Mouse (Mus musculus): Measurements from ENCODE around the gene Usp24. TPM values are rescaled to one million over a fixed set of nuclear protein-coding genes. Genes with fewer than 3 reads are reported as not detected.

Gene Usp24
- total RNA-seq (2021): 10 to 100 TPM; 43.1 to 44.0 TPM
- long read RNA-seq, experiment 1, full-length matches to known transcripts: 10 of 23 reads
- long read RNA-seq, experiment 1, partial matches to known transcripts: 5 of 23 reads
- long read RNA-seq, experiment 1, other reads (novel, unspliced or antisense): 8 of 23 reads
- long read RNA-seq, experiment 2, full-length matches to known transcripts: 5 of 17 reads
- long read RNA-seq, experiment 2, partial matches to known transcripts: 3 of 17 reads
- long read RNA-seq, experiment 2, other reads (novel, unspliced or antisense): 9 of 17 reads

- Histone ChIP-seq H3K27ac (peak within 1 kb of the TSS; percentile 92), H3K4me3 (peak within 1 kb of the TSS; percentile 95)
- peak; percentile 75 to 76 for DNase-seq (ENCODE audit: extremely low spot score in 1 of 2, low spot score in 2 of 2)
- no peak for TF ChIP-seq CTCF (IDR thresholded peaks at IDR 0.05)
- intact Hi-C loops (cut with DNase I): loop anchor here (2.0 kb wide), 2 partner anchors 53 to 87 kb away; no protein-coding TSS in a partner anchor
Observed at GRCm38 (mm10) chr4:106315921-106316350, at the start of gene Usp24. TSS of gene Usp24 (plus strand) at chr4:106316213.

- no peak overlapping the region for H3K27ac ChIP-seq
- intact Hi-C loops (cut with DNase I): no loop called here
- TF ChIP-seq CTCF (IDR thresholded peaks at IDR 0.05): no peak
Observed at GRCm38 (mm10) chr4:106276937-106277336, 39.1 kb upstream of the Usp24 start.

GRCm38 (mm10) chr4:106279177-106279576 is 36.8 kb upstream of the Usp24 start:
- TF ChIP-seq CTCF (IDR thresholded peaks at IDR 0.05): no peak
- H3K27ac ChIP-seq: no peak overlapping the region
- intact Hi-C loops (cut with DNase I): no loop called here
- no peak for DNase-seq (ENCODE audit: extremely low spot score in 1 of 2, low spot score in 2 of 2)
- H3K4me3 ChIP-seq: no peak overlapping the region

More at GRCm38 (mm10) chr4:106276937-106277336, 39.1 kb upstream of the Usp24 start:
- H3K4me3 ChIP-seq: no peak overlapping the region
- DNase-seq (ENCODE audit: extremely low spot score in 1 of 2, low spot score in 2 of 2): no peak

GRCm38 (mm10) chr4:106281128-106281491 is 34.9 kb upstream of the Usp24 start:
- DNase-seq (ENCODE audit: extremely low spot score in 1 of 2, low spot score in 2 of 2): no peak
- H3K4me3 ChIP-seq: no peak overlapping the region
- intact Hi-C loops (cut with DNase I): no loop called here
- no peak overlapping the region for H3K27ac ChIP-seq
- no peak for TF ChIP-seq CTCF (IDR thresholded peaks at IDR 0.05)

GRCm38 (mm10) chr4:106281492-106282122 is 34.4 kb upstream of the Usp24 start:
- no peak overlapping the region for H3K27ac ChIP-seq
- no peak for TF ChIP-seq CTCF (IDR thresholded peaks at IDR 0.05)
- DNase-seq (ENCODE audit: extremely low spot score in 1 of 2, low spot score in 2 of 2): peak; percentile 26 to 54
- intact Hi-C loops (cut with DNase I): no loop called here
- no peak overlapping the region for H3K4me3 ChIP-seq

GRCm38 (mm10) chr4:106282123-106282510 is 33.9 kb upstream of the Usp24 start:
- intact Hi-C loops (cut with DNase I): no loop called here
- Histone ChIP-seq H3K27ac (no peak overlapping the region), H3K4me3 (no peak overlapping the region)
- DNase-seq (ENCODE audit: extremely low spot score in 1 of 2, low spot score in 2 of 2): no peak
- TF ChIP-seq CTCF (IDR thresholded peaks at IDR 0.05): no peak

- no peak for TF ChIP-seq CTCF (IDR thresholded peaks at IDR 0.05)
- intact Hi-C loops (cut with DNase I): no loop called here
- no peak for DNase-seq (ENCODE audit: extremely low spot score in 1 of 2, low spot score in 2 of 2)
- no peak overlapping the region for H3K27ac ChIP-seq
- H3K4me3 ChIP-seq: no peak overlapping the region
Observed at GRCm38 (mm10) chr4:106286958-106287743, 28.9 kb upstream of the Usp24 start.

GRCm38 (mm10) chr4:106290201-106290600 is 25.8 kb upstream of the Usp24 start:
- no peak for TF ChIP-seq CTCF (IDR thresholded peaks at IDR 0.05)
- Histone ChIP-seq H3K4me3 (no peak overlapping the region), H3K27ac (no peak overlapping the region)
- DNase-seq (ENCODE audit: extremely low spot score in 1 of 2, low spot score in 2 of 2): no peak
- intact Hi-C loops (cut with DNase I): no loop called here

GRCm38 (mm10) chr4:106292823-106293222 is 23.2 kb upstream of the Usp24 start:
- DNase-seq (ENCODE audit: extremely low spot score in 1 of 2, low spot score in 2 of 2): no peak
- Histone ChIP-seq H3K27ac (no peak overlapping the region), H3K4me3 (no peak overlapping the region)
- no peak for TF ChIP-seq CTCF (IDR thresholded peaks at IDR 0.05)
- intact Hi-C loops (cut with DNase I): no loop called here

- TF ChIP-seq CTCF (IDR thresholded peaks at IDR 0.05): no peak
- Histone ChIP-seq H3K4me3 (no peak overlapping the region), H3K27ac (no peak overlapping the region)
- DNase-seq (ENCODE audit: extremely low spot score in 1 of 2, low spot score in 2 of 2): no peak
- intact Hi-C loops (cut with DNase I): no loop called here
Observed at GRCm38 (mm10) chr4:106293378-106294090, 22.5 kb upstream of the Usp24 start.

- intact Hi-C loops (cut with DNase I): no loop called here
- Histone ChIP-seq H3K27ac (no peak overlapping the region), H3K4me3 (no peak overlapping the region)
- DNase-seq (ENCODE audit: extremely low spot score in 1 of 2, low spot score in 2 of 2): no peak
- TF ChIP-seq CTCF (IDR thresholded peaks at IDR 0.05): no peak
Observed at GRCm38 (mm10) chr4:106295696-106296095, 20.3 kb upstream of the Usp24 start.

All from left cerebral cortex, adult 2 months (tissue).